Mouse (Mus musculus) heart, embryonic 12.5 days (tissue): ENCODE measurements at regions not wholly inside any gene's neighbourhood (a gene's known extent, or its start where the extent isn't known, plus 50 kb on each side); places are given as distances from the start of the nearest gene placed in this dataset.

Experiments
- ATAC-seq: fragments of 200-750 bp; cut with Nextera tagmentation; 2 replicates; pipeline ENCODE4 v1.8.0; 2017; ENCODE audit warnings: moderate TSS enrichment, moderate library complexity; ENCODE audit not compliant: insufficient number of reproducible peaks, low FRiP score
- H3K27ac ChIP-seq: fragments of 300-500 bp; sonication (generic); 2 replicates; pipeline ENCODE4 v1.5.1; 2016; ENCODE audit warnings: mild to moderate bottlenecking, moderate library complexity; ENCODE audit not compliant: poor library complexity, severe bottlenecking
- H3K27me3 ChIP-seq: fragments of 300-500 bp; sonication (generic); replicated peaks from 2 replicates; pipeline ENCODE4 v1.6.1; 2016; ENCODE audit warnings: mild to moderate bottlenecking, moderate library complexity
- H3K36me3 ChIP-seq: fragments of 300-500 bp; sonication (generic); 2 replicates; pipeline ENCODE4 v1.6.1; 2016; ENCODE audit warnings: mild to moderate bottlenecking, moderate library complexity
- H3K4me1 ChIP-seq: fragments of 300-500 bp; sonication (generic); replicated peaks from 2 replicates; pipeline ENCODE4 v1.6.1; 2016; ENCODE audit warnings: mild to moderate bottlenecking
- H3K4me2 ChIP-seq: fragments of 300-500 bp; sonication (generic); 2 replicates; pipeline ENCODE4 v1.6.1; 2016; ENCODE audit warnings: mild to moderate bottlenecking, moderate library complexity
- H3K4me3 ChIP-seq: fragments of 300-500 bp; sonication (generic); 2 replicates; pipeline ENCODE4 v1.5.1; 2016; ENCODE audit warnings: mild to moderate bottlenecking
- H3K9ac ChIP-seq: fragments of 300-500 bp; sonication (generic); 2 replicates; pipeline ENCODE4 v1.6.1; 2016; ENCODE audit warnings: mild to moderate bottlenecking, moderate library complexity
- H3K9me3 ChIP-seq: fragments of 300-500 bp; sonication (generic); replicated peaks from 2 replicates; pipeline ENCODE4 v1.6.1; 2016; ENCODE audit warnings: mild to moderate bottlenecking, moderate library complexity
- WGBS: fragments of 180-500 bp; shearing (Covaris S2); methylation state at CpG from one replicate; pipeline ENCODE4 v1.1.7; 2016; 5-methylcytosine and 5-hydroxymethylcytosine counted together

- no peak overlapping the region for H3K4me2 ChIP-seq
- no peak overlapping the region for H3K27ac ChIP-seq
- 96% methylated on average over 1 of the region's 1 CpGs for WGBS
- no peaks in the 10 kb centered on the region for H3K27me3 ChIP-seq
- no peaks in the 10 kb centered on the region for H3K36me3 ChIP-seq
- peaks cover 5% of the 10 kb centered on the region; the same call in 1 of the 2 replicates for H3K4me1 ChIP-seq
- no peak overlapping the region for H3K4me3 ChIP-seq
- no peak overlapping the region for H3K9ac ChIP-seq
- no peaks in the 10 kb centered on the region; the same call in 1 of the 2 replicates for H3K9me3 ChIP-seq
- no peak for ATAC-seq
Measured at GRCm38 (mm10) chr4:11903861-11904260, 77.2 kb downstream of the Gm10604 start.

- Histone ChIP-seq H3K9me3 (no peaks in the 10 kb centered on the region; the same call in 1 of the 2 replicates), H3K4me3 (no peak overlapping the region), H3K4me1 (peaks cover 5% of the 10 kb centered on the region; the same call in 1 of the 2 replicates), H3K36me3 (no peaks in the 10 kb centered on the region), H3K9ac (no peak overlapping the region), H3K4me2 (no peak overlapping the region), H3K27me3 (no peaks in the 10 kb centered on the region), H3K27ac (no peak overlapping the region)
- no peak for ATAC-seq
- 86% methylated on average over 5 of the region's 5 CpGs for WGBS
Measured at GRCm38 (mm10) chr4:11903401-11903800, 77.7 kb downstream of the Gm10604 start.

GRCm38 (mm10) chr4:11899979-11900624 lies 81.0 kb downstream of the Gm10604 start:
- ATAC-seq = peak; percentile 63; the same call in 1 of the 2 replicates
- Histone ChIP-seq H3K36me3 (no peaks in the 10 kb centered on the region), H3K27ac (peak overlapping the region; percentile 66), H3K27me3 (no peaks in the 10 kb centered on the region), H3K9ac (no peak overlapping the region; the same call in 1 of the 2 replicates), H3K4me2 (peak overlapping the region; percentile 45), H3K4me3 (peak overlapping the region; percentile 17; the same call in 1 of the 2 replicates), H3K4me1 (peaks cover 5% of the 10 kb centered on the region; the same call in 1 of the 2 replicates), H3K9me3 (no peaks in the 10 kb centered on the region; the same call in 1 of the 2 replicates)
- WGBS = 6% methylated on average over 10 of the region's 10 CpGs

- ATAC-seq = no peak
Measured at GRCm38 (mm10) chr4:11897231-11897630, 83.8 kb downstream of the Gm10604 start.

GRCm38 (mm10) chr4:11895857-11896825 lies 84.9 kb downstream of the Gm10604 start:
- 64% methylated on average over 6 of the region's 6 CpGs for WGBS
- H3K4me1 ChIP-seq = peaks cover 5% of the 10 kb centered on the region; the same call in 1 of the 2 replicates
- H3K9ac ChIP-seq = no peak overlapping the region
- no peak overlapping the region for H3K27ac ChIP-seq
- no peak; the same call in 1 of the 2 replicates for ATAC-seq
- no peak overlapping the region for H3K4me2 ChIP-seq
- H3K36me3 ChIP-seq = no peaks in the 10 kb centered on the region
- H3K9me3 ChIP-seq = no peaks in the 10 kb centered on the region
- no peaks in the 10 kb centered on the region for H3K27me3 ChIP-seq
- H3K4me3 ChIP-seq = no peak overlapping the region

More at GRCm38 (mm10) chr4:11897231-11897630, 83.8 kb downstream of the Gm10604 start:
- H3K36me3 ChIP-seq = no peaks in the 10 kb centered on the region
- no peak overlapping the region for H3K27ac ChIP-seq
- H3K9me3 ChIP-seq = no peaks in the 10 kb centered on the region
- no peak overlapping the region for H3K9ac ChIP-seq
- no peaks in the 10 kb centered on the region for H3K27me3 ChIP-seq
- peaks cover 5% of the 10 kb centered on the region; the same call in 1 of the 2 replicates for H3K4me1 ChIP-seq
- H3K4me3 ChIP-seq = no peak overlapping the region
- H3K4me2 ChIP-seq = no peak overlapping the region

- Histone ChIP-seq H3K27me3 (no peaks in the 10 kb centered on the region), H3K4me1 (0 out of 2 replicates have a peak, but pooled peaks cover 6% of the 10 kb centered on the region), H3K4me2 (no peak overlapping the region), H3K9me3 (no peaks in the 10 kb centered on the region), H3K4me3 (no peak overlapping the region), H3K36me3 (no peaks in the 10 kb centered on the region), H3K9ac (no peak overlapping the region), H3K27ac (no peak overlapping the region)
- 65% methylated on average over 9 of the region's 9 CpGs for WGBS
- no peak for ATAC-seq
Measured at GRCm38 (mm10) chr4:11893560-11894205, 87.4 kb downstream of the Gm10604 start.

- Histone ChIP-seq H3K9me3 (no peaks in the 10 kb centered on the region), H3K4me3 (no peak overlapping the region), H3K4me2 (no peak overlapping the region), H3K9ac (no peak overlapping the region), H3K4me1 (peaks cover 24% of the 10 kb centered on the region), H3K27ac (no peak overlapping the region), H3K36me3 (no peaks in the 10 kb centered on the region), H3K27me3 (no peaks in the 10 kb centered on the region)
- WGBS = 63% methylated on average over 6 of the region's 6 CpGs
- ATAC-seq = no peak
Measured at GRCm38 (mm10) chr4:11889039-11889600, 91.9 kb downstream of the Gm10604 start.

- Histone ChIP-seq H3K27ac (no peak overlapping the region), H3K9ac (no peak overlapping the region), H3K4me3 (no peak overlapping the region), H3K27me3 (no peaks in the 10 kb centered on the region), H3K4me2 (no peak overlapping the region), H3K4me1 (peaks cover 30% of the 10 kb centered on the region), H3K9me3 (no peaks in the 10 kb centered on the region), H3K36me3 (no peaks in the 10 kb centered on the region)
- ATAC-seq = no peak
- WGBS = 42% methylated on average over 1 of the region's 1 CpGs
Measured at GRCm38 (mm10) chr4:11887377-11887776, 93.7 kb downstream of the Gm10604 start.

GRCm38 (mm10) chr4:11885499-11885898 lies 95.6 kb downstream of the Gm10604 start:
- no peak for ATAC-seq
- Histone ChIP-seq H3K9me3 (no peaks in the 10 kb centered on the region), H3K4me1 (peaks cover 33% of the 10 kb centered on the region), H3K4me3 (no peak overlapping the region), H3K27me3 (no peaks in the 10 kb centered on the region), H3K36me3 (no peaks in the 10 kb centered on the region), H3K4me2 (peak overlapping the region; percentile 19), H3K9ac (no peak overlapping the region), H3K27ac (peak overlapping the region; percentile 81)
- WGBS = 68% methylated on average over 4 of the region's 4 CpGs

- H3K9ac ChIP-seq = no peak overlapping the region
- 22% methylated on average over 7 of the region's 7 CpGs for WGBS
- peak overlapping the region; percentile 19 for H3K4me2 ChIP-seq
- H3K27ac ChIP-seq = peak overlapping the region; percentile 81
- no peak overlapping the region for H3K4me3 ChIP-seq
- H3K36me3 ChIP-seq = no peaks in the 10 kb centered on the region
- no peaks in the 10 kb centered on the region for H3K27me3 ChIP-seq
- ATAC-seq = peak; percentile 90
- no peaks in the 10 kb centered on the region for H3K9me3 ChIP-seq
- H3K4me1 ChIP-seq = peaks cover 35% of the 10 kb centered on the region
Measured at GRCm38 (mm10) chr4:11884818-11885217, 96.2 kb downstream of the Gm10604 start.
